25 mouse cellular contexts compared by ENCODE assay signal in genomic region chr15:79867260-79868002, GRCm38 (mm10). TPM values are rescaled to one million over a fixed set of nuclear protein-coding genes. Genes with fewer than 3 reads are reported as not detected.
A peak's percentile ranks its signal among the peaks of the same experiment; 100 is the strongest.
DNase-seq lines count a peak whose midpoint lies in the region; ATAC-seq and TF ChIP-seq lines count a peak whose summit lies in the region.
"Had no signal": no experiment of that assay in that cellular context is flagged by ENCODE, and none has a peak within 500 bp of the region (broad histone marks: within the 10 kb centered on the region; RNA-seq: fewer than 3 reads in every experiment).

No protein-coding gene starts in this region.

- ATAC-seq in kidney, postnatal 0 days (replicated peaks; ENCODE audit: low FRiP score, low read depth): no peak
- no peak for ATAC-seq in midbrain, postnatal 0 days (ENCODE audit: low FRiP score)
- ATAC-seq in midbrain, embryonic 15.5 days (replicated peaks): no peak
- ATAC-seq: activated CD4-positive, CD25-positive, alpha-beta regulatory T cell, adult 4 months; intestine, embryonic 15.5 days; midbrain, embryonic 13.5 days had no signal

- TF ChIP-seq CTCF in kidney, postnatal 0 days (IDR thresholded peaks at IDR 0.05; ENCODE audit: low read depth): peak; percentile 29
- TF ChIP-seq CTCF in midbrain, postnatal 0 days (IDR thresholded peaks at IDR 0.05): peak; percentile 28
- TF ChIP-seq CTCF in MEL (IDR thresholded peaks at IDR 0.05 in 2 of 3, conservative IDR thresholded peaks at IDR 0.05 in 1 of 3; ENCODE audit: control insufficient read depth in 1 of 3, insufficient read depth in 1 of 3, low read depth in 2 of 3, low read length in 3 of 3, poor library complexity in 1 of 3, severe bottlenecking in 1 of 3): peak in 1 of 3 experiments; percentile 58; a peak in 2 of 6 replicates
- no peak for TF ChIP-seq CTCF in cerebellum, adult 2 months (IDR thresholded peaks at IDR 0.05; ENCODE audit: borderline replicate concordance, insufficient read depth, low read depth, low read length)

- no peak overlapping the region for H3K4me3 ChIP-seq in kidney, postnatal 0 days (replicated peaks; ENCODE audit: low read depth, low read length)
- no peak overlapping the region for H3K4me3 ChIP-seq in midbrain, postnatal 0 days (ENCODE audit: low read depth, low read length)
- no peak overlapping the region for H3K4me3 ChIP-seq in midbrain, embryonic 15.5 days
- no peak overlapping the region for H3K4me3 ChIP-seq in MEL (ENCODE audit: control insufficient read depth in 1 of 2, insufficient read depth in 1 of 2, low read depth in 2 of 2, low read length in 2 of 2)
- H3K4me3 ChIP-seq in cerebellum, adult 2 months (replicated peaks; ENCODE audit: insufficient read depth, low read depth, low read length): no peak overlapping the region
- H3K4me3 ChIP-seq: embryonic facial prominence, embryonic 15.5 days; heart, embryonic 12.5 days; hindbrain, embryonic 13.5 days; intestine, embryonic 15.5 days; limb, embryonic 10.5 days; midbrain, embryonic 13.5 days; myocyte had no signal

- H3K79me2 ChIP-seq in MEL (ENCODE audit: control insufficient read depth, insufficient read depth, low read length, poor library complexity): no peaks in the 10 kb centered on the region

- 0 out of 2 replicates have a peak, but pooled peaks cover 3% of the 10 kb centered on the region for H3K9me3 ChIP-seq in kidney, postnatal 0 days (replicated peaks; ENCODE audit: low read length)
- H3K9me3 ChIP-seq in midbrain, postnatal 0 days (ENCODE audit: low read length): no peaks in the 10 kb centered on the region
- H3K9me3 ChIP-seq in midbrain, embryonic 15.5 days: no peaks in the 10 kb centered on the region; the same call in 1 of the 2 replicates
- H3K9me3 ChIP-seq in MEL (replicated peaks; ENCODE audit: insufficient read depth, low read length): no peaks in the 10 kb centered on the region
- H3K9me3 ChIP-seq: embryonic facial prominence, embryonic 15.5 days; intestine, embryonic 15.5 days; limb, embryonic 10.5 days; midbrain, embryonic 13.5 days had no signal

- no peaks in the 10 kb centered on the region for H3K36me3 ChIP-seq in kidney, postnatal 0 days (ENCODE audit: insufficient read depth, low read length)
- H3K36me3 ChIP-seq in midbrain, postnatal 0 days (ENCODE audit: insufficient read depth, low read length): no peaks in the 10 kb centered on the region
- H3K36me3 ChIP-seq in midbrain, embryonic 15.5 days (replicated peaks): no peaks in the 10 kb centered on the region
- H3K36me3 ChIP-seq in MEL (ENCODE audit: control insufficient read depth in 1 of 2, insufficient read depth in 2 of 2, low read length in 2 of 2): no peaks in the 10 kb centered on the region
- H3K36me3 ChIP-seq: embryonic facial prominence, embryonic 15.5 days; heart, embryonic 12.5 days; hindbrain, embryonic 13.5 days; intestine, embryonic 15.5 days; limb, embryonic 10.5 days; midbrain, embryonic 13.5 days had no signal

- no peak overlapping the region for H3K4me2 ChIP-seq in kidney, postnatal 0 days (ENCODE audit: low read length)
- no peak overlapping the region for H3K4me2 ChIP-seq in midbrain, postnatal 0 days (ENCODE audit: low read depth, low read length, poor library complexity, severe bottlenecking)
- no peak overlapping the region for H3K4me2 ChIP-seq in midbrain, embryonic 15.5 days
- H3K4me2 ChIP-seq: embryonic facial prominence, embryonic 15.5 days; heart, embryonic 12.5 days; hindbrain, embryonic 13.5 days; intestine, embryonic 15.5 days; midbrain, embryonic 13.5 days had no signal

- no peak for DNase-seq in kidney, postnatal 0 days (ENCODE audit: low spot score)
- DNase-seq in kidney, postnatal 25 days: no peak
- DNase-seq in midbrain, postnatal 0 days (ENCODE audit: low spot score): no peak
- peak; percentile 69 for DNase-seq in MEL (ENCODE audit: low read depth, low spot score)
- no peak for DNase-seq in adrenal gland, adult 18-20 months (ENCODE audit: low spot score in 2 of 2)
- DNase-seq in cerebellum, adult 2 months: no peak
- DNase-seq: adrenal gland, postnatal 14 days; cerebellum, postnatal 14 days; embryo, embryonic 11 days; heart, adult 11 months; heart, postnatal 14 days; lung, adult 2 months had no signal

- WGBS in kidney, postnatal 0 days: 80% methylated on average over 3 of the region's 3 CpGs
- 87% methylated on average over 3 of the region's 3 CpGs for WGBS in midbrain, postnatal 0 days
- 90% methylated on average over 3 of the region's 3 CpGs for WGBS in midbrain, embryonic 15.5 days
- WGBS in cerebellum, adult 2 months: 92% methylated on average over 3 of the region's 3 CpGs

- no peak overlapping the region for H3K9ac ChIP-seq in kidney, postnatal 0 days (ENCODE audit: low read depth, low read length)
- no peak overlapping the region for H3K9ac ChIP-seq in midbrain, postnatal 0 days (replicated peaks; ENCODE audit: low read length, poor library complexity, severe bottlenecking)
- H3K9ac ChIP-seq in midbrain, embryonic 15.5 days: no peak overlapping the region
- H3K9ac ChIP-seq in MEL (ENCODE audit: control insufficient read depth, low read depth, low read length, poor library complexity, severe bottlenecking): no peak overlapping the region
- H3K9ac ChIP-seq: embryonic facial prominence, embryonic 15.5 days; heart, embryonic 12.5 days; hindbrain, embryonic 13.5 days; intestine, embryonic 15.5 days; midbrain, embryonic 13.5 days had no signal

- no peak for TF ChIP-seq EP300 in MEL (IDR thresholded peaks at IDR 0.05; ENCODE audit: low read depth in 1 of 2, low read length in 2 of 2)

- no peaks in the 10 kb centered on the region for H3K4me1 ChIP-seq in kidney, postnatal 0 days (replicated peaks; ENCODE audit: insufficient read depth, low read length)
- no peaks in the 10 kb centered on the region for H3K4me1 ChIP-seq in midbrain, postnatal 0 days (ENCODE audit: insufficient read depth, low read length)
- no peaks in the 10 kb centered on the region for H3K4me1 ChIP-seq in midbrain, embryonic 15.5 days
- no peaks in the 10 kb centered on the region for H3K4me1 ChIP-seq in MEL (ENCODE audit: control insufficient read depth in 1 of 2, insufficient read depth in 2 of 2, low read length in 2 of 2)
- H3K4me1 ChIP-seq in cerebellum, adult 2 months (ENCODE audit: control insufficient read depth, insufficient read depth, low read length): no peaks in the 10 kb centered on the region
- H3K4me1 ChIP-seq: embryonic facial prominence, embryonic 15.5 days; heart, embryonic 12.5 days; hindbrain, embryonic 13.5 days; intestine, embryonic 15.5 days had no signal

- TF ChIP-seq POLR2A in MEL (IDR thresholded peaks at IDR 0.05; ENCODE audit: control insufficient read depth in 1 of 2, insufficient read depth in 1 of 2, low read depth in 1 of 2, low read length in 2 of 2, poor library complexity in 1 of 2): no peak
- no peak for TF ChIP-seq POLR2A in cerebellum, adult 2 months (IDR thresholded peaks at IDR 0.05; ENCODE audit: borderline replicate concordance, insufficient read depth, low read length)

- H3K27me3 ChIP-seq in kidney, postnatal 0 days (ENCODE audit: insufficient read depth, low read length): no peaks in the 10 kb centered on the region
- no peaks in the 10 kb centered on the region for H3K27me3 ChIP-seq in midbrain, postnatal 0 days (ENCODE audit: insufficient read depth, low read length)
- H3K27me3 ChIP-seq in midbrain, embryonic 15.5 days (replicated peaks): no peaks in the 10 kb centered on the region
- H3K27me3 ChIP-seq in MEL (ENCODE audit: control insufficient read depth in 1 of 2, insufficient read depth in 2 of 2, low read length in 2 of 2): peaks cover 0 to 2% of the 10 kb centered on the region in 2 experiments; a peak in 1 of 4 replicates
- H3K27me3 ChIP-seq in cerebellum, adult 2 months (ENCODE audit: control insufficient read depth, insufficient read depth, low read length): no peaks in the 10 kb centered on the region
- H3K27me3 ChIP-seq: CH12.LX; embryonic facial prominence, embryonic 15.5 days; heart, embryonic 12.5 days; hindbrain, embryonic 13.5 days; intestine, embryonic 15.5 days; midbrain, embryonic 13.5 days had no signal

- H3K27ac ChIP-seq in kidney, postnatal 0 days: no peak overlapping the region
- H3K27ac ChIP-seq in midbrain, postnatal 0 days (ENCODE audit: low read depth, low read length): no peak overlapping the region
- H3K27ac ChIP-seq in midbrain, embryonic 15.5 days: no peak overlapping the region
- no peak overlapping the region for H3K27ac ChIP-seq in MEL (ENCODE audit: control insufficient read depth, low read depth, low read length)
- no peak overlapping the region for H3K27ac ChIP-seq in cerebellum, adult 2 months (ENCODE audit: insufficient read depth, low read length)
- H3K27ac ChIP-seq: embryonic facial prominence, embryonic 15.5 days; hindbrain, embryonic 13.5 days; intestine, embryonic 15.5 days; limb, embryonic 10.5 days; midbrain, embryonic 13.5 days had no signal

- TF ChIP-seq RAD21 in MEL (IDR thresholded peaks at IDR 0.05; ENCODE audit: low read depth, low read length): peak; percentile 32

RNA-seq across cellular contexts. Expression of gene Apobec3, which starts 24.0 kb away (rescaled TPM):
- 26.1 and 26.4 TPM in 2 replicates for polyA plus RNA-seq in kidney, postnatal 0 days (2015; fragmentation: Nextera tagmentation; extraction: Ambion mirVana)
- 3.4 and 5.4 TPM in 2 replicates for total RNA-seq in midbrain, postnatal 0 days (2014; rRNA removed)
- 3.3 and 3.4 TPM in 2 replicates for polyA plus RNA-seq in midbrain, postnatal 0 days (2015; fragmentation: Nextera tagmentation; extraction: Ambion mirVana)
- polyA plus RNA-seq in midbrain, embryonic 15.5 days (2015; fragmentation: Nextera tagmentation; extraction: Ambion mirVana): 3.5 and 4.0 TPM in 2 replicates
- total RNA-seq in MEL (2012; rRNA removed): 17.2 and 22.2 TPM in 2 replicates
- polyA plus RNA-seq in MEL (2012; ENCODE audit: insufficient read depth in 1 of 2, insufficient read length in 2 of 2, low read depth in 1 of 2, low replicate concordance in 2 of 2, missing spikeins in 1 of 2): 10 to 100 TPM in 1 of 2 experiments, not detected in 1; 38.6 TPM
- 10 to 100 TPM; 12.8 to 13.0 TPM for total RNA-seq in adrenal gland, adult 18-20 months (2021)
- 3.3 and 3.6 TPM in 2 replicates for polyA plus RNA-seq in cerebellum, adult 2 months (2012; rRNA removed)

RNA-seq across cellular contexts. Expression of gene Cbx6, which starts 32.9 kb away (rescaled TPM):
- polyA plus RNA-seq in kidney, postnatal 0 days (2015; fragmentation: Nextera tagmentation; extraction: Ambion mirVana): 39.0 and 46.6 TPM in 2 replicates
- total RNA-seq in midbrain, postnatal 0 days (2014; rRNA removed): 109 and 118 TPM in 2 replicates
- 65.0 and 70.6 TPM in 2 replicates for polyA plus RNA-seq in midbrain, postnatal 0 days (2015; fragmentation: Nextera tagmentation; extraction: Ambion mirVana)
- 70.6 and 75.7 TPM in 2 replicates for polyA plus RNA-seq in midbrain, embryonic 15.5 days (2015; fragmentation: Nextera tagmentation; extraction: Ambion mirVana)
- 21.7 and 25.1 TPM in 2 replicates for total RNA-seq in MEL (2012; rRNA removed)
- polyA plus RNA-seq in MEL (2012; ENCODE audit: insufficient read depth in 1 of 2, insufficient read length in 2 of 2, low read depth in 1 of 2, low replicate concordance in 2 of 2, missing spikeins in 1 of 2): 10 to 100 TPM in 1 of 2 experiments, not detected in 1; 43.6 TPM
- 10 to 100 TPM; 41.0 to 43.1 TPM for total RNA-seq in adrenal gland, adult 18-20 months (2021)
- 183 TPM in 2 replicates for polyA plus RNA-seq in cerebellum, adult 2 months (2012; rRNA removed)

RNA-seq across cellular contexts. Expression of gene Npcd, which starts 33.4 kb away (rescaled TPM):
- 0.28 TPM in 1 of 2 replicates, not detected in the other for polyA plus RNA-seq in kidney, postnatal 0 days (2015; fragmentation: Nextera tagmentation; extraction: Ambion mirVana)
- 8.2 and 12.1 TPM in 2 replicates for total RNA-seq in midbrain, postnatal 0 days (2014; rRNA removed)
- polyA plus RNA-seq in midbrain, postnatal 0 days (2015; fragmentation: Nextera tagmentation; extraction: Ambion mirVana): 3.2 and 4.6 TPM in 2 replicates
- polyA plus RNA-seq in midbrain, embryonic 15.5 days (2015; fragmentation: Nextera tagmentation; extraction: Ambion mirVana): 0.42 and 0.98 TPM in 2 replicates
- total RNA-seq in MEL (2012; rRNA removed): 0.23 TPM in 1 of 2 replicates, not detected in the other
- polyA plus RNA-seq in MEL (2012; ENCODE audit: insufficient read depth in 1 of 2, insufficient read length in 2 of 2, low read depth in 1 of 2, low replicate concordance in 2 of 2, missing spikeins in 1 of 2): not detected
- under 1 TPM; 0.32 to 0.89 TPM for total RNA-seq in adrenal gland, adult 18-20 months (2021)
- 1.7 and 4.1 TPM in 2 replicates for polyA plus RNA-seq in cerebellum, adult 2 months (2012; rRNA removed)
- total RNA-seq: liver, adult 2 months; megakaryocyte, adult 5-6 weeks had no signal
- polyA plus RNA-seq: activated CD4-positive, CD25-positive, alpha-beta regulatory T cell, adult 4 months; heart, embryonic 12.5 days; kidney, embryonic 16.5 days; limb, embryonic 10.5 days; liver, adult 2 months had no signal
